Mouse (Mus musculus): ENCODE measurements at regions not wholly inside any gene's neighbourhood (a gene's known extent, or its start where the extent isn't known, plus 50 kb on each side); places are given as distances from the start of the nearest gene placed in this dataset.

GRCm38 (mm10) chr7:67814861-67815260, 55.3 kb upstream of the Synm start:
- DNase-seq (ENCODE audit: low spot score), result no peak
